In genomic region chr16:95667395-95668150, GRCm38 (mm10) we compare ENCODE assay signal across 21 mouse cellular contexts. TPM values are rescaled to one million over a fixed set of nuclear protein-coding genes. Genes with fewer than 3 reads are reported as not detected.
DNase-seq lines count a peak whose midpoint lies in the region; ATAC-seq lines count a peak whose summit lies in the region.
"Had no signal": no experiment of that assay in that cellular context is flagged by ENCODE, and none has a peak within 500 bp of the region (broad histone marks: within the 10 kb centered on the region; RNA-seq: fewer than 3 reads in every experiment).

No protein-coding gene starts in this region.

- no peak for DNase-seq in kidney, adult 18-20 months
- peak; percentile 27 for DNase-seq in ZHBTc4 (ENCODE audit: low read depth, low spot score)
- DNase-seq in embryonic facial prominence, embryonic 14.5 days (ENCODE audit: low spot score), result peak; percentile 50
- DNase-seq in cerebellum, adult 8-10 months, result no peak
- no peak for DNase-seq in spleen, postnatal 10 days (ENCODE audit: low spot score in 2 of 2)
- DNase-seq: adrenal gland, postnatal 10 days; cerebellum, adult 11-12 months; cerebellum, postnatal 36 days; heart, postnatal 4 days; liver, embryonic 13.5 days; spleen, adult 18-20 months; thymus, postnatal 25 days had no signal

- no peak for ATAC-seq in kidney, embryonic 15.5 days (replicated peaks; ENCODE audit: low FRiP score)
- no peak; the same call in 1 of the 2 replicates for ATAC-seq in embryonic facial prominence, embryonic 14.5 days (ENCODE audit: low read depth)
- ATAC-seq in megakaryocyte, adult 5-6 weeks (ENCODE audit: poor library complexity, severe bottlenecking), result peak; percentile 21; the same call in 1 of the 2 replicates
- ATAC-seq: CD4-positive, CD25-positive, alpha-beta regulatory T cell, adult 4 months; hindbrain, embryonic 16.5 days; lung, postnatal 0 days; midbrain, embryonic 16.5 days had no signal

- no peak overlapping the region for H3K4me3 ChIP-seq in kidney, embryonic 15.5 days (replicated peaks)
- H3K4me3 ChIP-seq in embryonic facial prominence, embryonic 14.5 days (ENCODE audit: low read depth, low read length), result no peak overlapping the region
- H3K4me3 ChIP-seq: forebrain, embryonic 15.5 days; heart, embryonic 13.5 days; liver, embryonic 13.5 days; megakaryocyte, embryonic 14.5 days had no signal

- H3K27ac ChIP-seq in kidney, embryonic 15.5 days, result 0 out of 2 replicates have a peak overlapping the region, but pooled peaks have one; percentile 1
- H3K27ac ChIP-seq in embryonic facial prominence, embryonic 14.5 days (replicated peaks; ENCODE audit: low read depth, low read length), result no peak overlapping the region
- H3K27ac ChIP-seq: forebrain, embryonic 15.5 days; heart, embryonic 13.5 days; liver, embryonic 13.5 days had no signal

- no peaks in the 10 kb centered on the region for H3K27me3 ChIP-seq in kidney, embryonic 15.5 days
- no peaks in the 10 kb centered on the region for H3K27me3 ChIP-seq in embryonic facial prominence, embryonic 14.5 days (replicated peaks; ENCODE audit: control insufficient read depth, insufficient read depth, low read length)
- H3K27me3 ChIP-seq: forebrain, embryonic 15.5 days; heart, embryonic 13.5 days; liver, embryonic 13.5 days had no signal

- H3K9me3 ChIP-seq in kidney, embryonic 15.5 days (replicated peaks), result no peaks in the 10 kb centered on the region
- H3K9me3 ChIP-seq in embryonic facial prominence, embryonic 14.5 days (ENCODE audit: control insufficient read depth, low read length), result no peaks in the 10 kb centered on the region
- H3K9me3 ChIP-seq: forebrain, embryonic 15.5 days; heart, embryonic 13.5 days; liver, embryonic 13.5 days; megakaryocyte, embryonic 14.5 days had no signal

- 0 out of 2 replicates have a peak overlapping the region, but pooled peaks have one; percentile 7 for H3K9ac ChIP-seq in kidney, embryonic 15.5 days
- no peak overlapping the region for H3K9ac ChIP-seq in embryonic facial prominence, embryonic 14.5 days (ENCODE audit: low read depth, low read length)
- H3K9ac ChIP-seq: forebrain, embryonic 15.5 days; heart, embryonic 13.5 days; liver, embryonic 13.5 days had no signal

- H3K36me3 ChIP-seq in kidney, embryonic 15.5 days, result no peaks in the 10 kb centered on the region
- no peaks in the 10 kb centered on the region for H3K36me3 ChIP-seq in embryonic facial prominence, embryonic 14.5 days (ENCODE audit: control insufficient read depth, insufficient read depth, low read length)
- H3K36me3 ChIP-seq: forebrain, embryonic 15.5 days; heart, embryonic 13.5 days; liver, embryonic 13.5 days had no signal

- no peak overlapping the region for H3K4me2 ChIP-seq in kidney, embryonic 15.5 days
- no peak overlapping the region for H3K4me2 ChIP-seq in embryonic facial prominence, embryonic 14.5 days (ENCODE audit: low read depth, low read length)
- H3K4me2 ChIP-seq: forebrain, embryonic 15.5 days; heart, embryonic 13.5 days; liver, embryonic 13.5 days had no signal

- H3K4me1 ChIP-seq in kidney, embryonic 15.5 days, result peaks cover 31% of the 10 kb centered on the region
- 0 out of 2 replicates have a peak, but pooled peaks cover 3% of the 10 kb centered on the region for H3K4me1 ChIP-seq in embryonic facial prominence, embryonic 14.5 days (ENCODE audit: control insufficient read depth, insufficient read depth, low read length)
- H3K4me1 ChIP-seq: megakaryocyte, embryonic 14.5 days had no signal

- 65% methylated on average over 11 of the region's 11 CpGs for WGBS in kidney, embryonic 15.5 days
- WGBS in embryonic facial prominence, embryonic 14.5 days, result 48% methylated on average over 11 of the region's 11 CpGs

RNA-seq across cellular contexts. Expression of gene Ets2, which starts 34.3 kb away (rescaled TPM):
- polyA plus RNA-seq in kidney, embryonic 15.5 days (2015; fragmentation: Nextera tagmentation; extraction: Ambion mirVana), result 62.1 and 63.1 TPM in 2 replicates
- 55.7 and 56.8 TPM in 2 replicates for polyA plus RNA-seq in embryonic facial prominence, embryonic 14.5 days (2014; fragmentation: Nextera tagmentation; extraction: Ambion mirVana)
- 7.6 and 8.7 TPM in 2 replicates for total RNA-seq in megakaryocyte, adult 5-6 weeks (2015)
- 5.9 TPM in 2 replicates for total RNA-seq in megakaryocyte, adult 5-6 weeks (2017)

Comparison
In these comparisons a context has a peak if more than half of its experiments do, and no peak if none do; other contexts are left out.
1. DNase-seq: peak in ZHBTc4 (single experiment) and embryonic facial prominence, embryonic 14.5 days (single experiment); none in kidney, adult 18-20 months (single experiment), cerebellum, adult 8-10 months (single experiment) and spleen, postnatal 10 days (0 of 2).